Mouse (Mus musculus) heart, postnatal 0 days (tissue): Measurements from ENCODE around the gene Tfap4.

Source experiments
- CTCF ChIP-seq: IDR thresholded peaks from 2 replicates; pipeline ENCODE4 v1.5.1; 2016; ENCODE audit warnings: antibody characterized with exemption, control low read depth, low read depth
- EP300 ChIP-seq: IDR thresholded peaks from 2 replicates; pipeline ENCODE4 v1.6.1; 2016; ENCODE audit warnings: antibody characterized with exemption, low read depth

GRCm38 (mm10) chr16:4590236-4590635, 30.6 kb upstream of the Tfap4 start:
- TF ChIP-seq CTCF (no peak), EP300 (no peak)
